Mouse (Mus musculus): ENCODE results near the gene Meiob. TPM values are rescaled to one million over a fixed set of nuclear protein-coding genes. Genes with fewer than 3 reads are reported as not detected.

Gene Meiob
- polyA plus RNA-seq, 1 experiment, result 4.7 TPM

- TF ChIP-seq POLR2A (IDR thresholded peaks at IDR 0.05; ENCODE audit: control insufficient read depth, low read depth, low read length) (no peak), CTCF (IDR thresholded peaks at IDR 0.05; ENCODE audit: control insufficient read depth, insufficient read depth, insufficient replicate concordance, low read depth, low read length) (no peak)
- Histone ChIP-seq H3K4me1 (ENCODE audit: control insufficient read depth, insufficient read depth, low read length) (no peaks in the 10 kb centered on the region), H3K27ac (ENCODE audit: control insufficient read depth, insufficient read depth, low read depth, low read length) (no peak overlapping the region), H3K36me3 (ENCODE audit: control insufficient read depth, insufficient read depth, low read length) (no peaks in the 10 kb centered on the region), H3K27me3 (ENCODE audit: control insufficient read depth, insufficient read depth, low read length) (no peaks in the 10 kb centered on the region), H3K4me3 (ENCODE audit: control insufficient read depth, low read depth, low read length) (no peak overlapping the region)
These were observed 17.5 kb downstream of the Meiob start for GRCm38 (mm10) chr17:24821351-24822280.

- Histone ChIP-seq H3K27me3 (ENCODE audit: control insufficient read depth, insufficient read depth, low read length) (no peaks in the 10 kb centered on the region), H3K4me3 (ENCODE audit: control insufficient read depth, low read depth, low read length) (no peak within 1 kb of the TSS), H3K4me1 (ENCODE audit: control insufficient read depth, insufficient read depth, low read length) (no peaks in the 10 kb centered on the region; the same call in 1 of the 2 replicates), H3K36me3 (ENCODE audit: control insufficient read depth, insufficient read depth, low read length) (no peaks in the 10 kb centered on the region), H3K27ac (ENCODE audit: control insufficient read depth, insufficient read depth, low read depth, low read length) (no peak within 1 kb of the TSS)
- TF ChIP-seq CTCF (IDR thresholded peaks at IDR 0.05; ENCODE audit: control insufficient read depth, insufficient read depth, insufficient replicate concordance, low read depth, low read length) (no peak), POLR2A (IDR thresholded peaks at IDR 0.05; ENCODE audit: control insufficient read depth, low read depth, low read length) (no peak)
These were observed 35.8 kb downstream of the Meiob start, which contains the start of gene Hagh for GRCm38 (mm10) chr17:24839842-24840241. Gene Hagh (plus strand): TSS chr17:24840143.

- Histone ChIP-seq H3K27me3 (ENCODE audit: control insufficient read depth, insufficient read depth, low read length) (no peaks in the 10 kb centered on the region), H3K4me1 (ENCODE audit: control insufficient read depth, insufficient read depth, low read length) (no peaks in the 10 kb centered on the region; the same call in 1 of the 2 replicates), H3K4me3 (ENCODE audit: control insufficient read depth, low read depth, low read length) (no peak overlapping the region), H3K27ac (ENCODE audit: control insufficient read depth, insufficient read depth, low read depth, low read length) (no peak overlapping the region), H3K36me3 (ENCODE audit: control insufficient read depth, insufficient read depth, low read length) (no peaks in the 10 kb centered on the region)
- TF ChIP-seq CTCF (IDR thresholded peaks at IDR 0.05; ENCODE audit: control insufficient read depth, insufficient read depth, insufficient replicate concordance, low read depth, low read length), result no peak
- TF ChIP-seq POLR2A (IDR thresholded peaks at IDR 0.05; ENCODE audit: control insufficient read depth, low read depth, low read length), result no peak
These were observed 36.3 kb downstream of the Meiob start for GRCm38 (mm10) chr17:24840341-24840740.

GRCm38 (mm10) chr17:24841133-24841532 lies 37.0 kb downstream of the Meiob start:
- Histone ChIP-seq H3K4me1 (ENCODE audit: control insufficient read depth, insufficient read depth, low read length) (no peaks in the 10 kb centered on the region; the same call in 1 of the 2 replicates), H3K27me3 (ENCODE audit: control insufficient read depth, insufficient read depth, low read length) (no peaks in the 10 kb centered on the region), H3K27ac (ENCODE audit: control insufficient read depth, insufficient read depth, low read depth, low read length) (no peak overlapping the region), H3K4me3 (ENCODE audit: control insufficient read depth, low read depth, low read length) (no peak overlapping the region), H3K36me3 (ENCODE audit: control insufficient read depth, insufficient read depth, low read length) (no peaks in the 10 kb centered on the region)
- TF ChIP-seq CTCF (IDR thresholded peaks at IDR 0.05; ENCODE audit: control insufficient read depth, insufficient read depth, insufficient replicate concordance, low read depth, low read length), result no peak

GRCm38 (mm10) chr17:24842631-24843030 lies 38.5 kb downstream of the Meiob start:
- TF ChIP-seq POLR2A (IDR thresholded peaks at IDR 0.05; ENCODE audit: control insufficient read depth, low read depth, low read length), result no peak
- peak; percentile 23; the same call in 1 of the 2 replicates for TF ChIP-seq CTCF (IDR thresholded peaks at IDR 0.05; ENCODE audit: control insufficient read depth, insufficient read depth, insufficient replicate concordance, low read depth, low read length)
- H3K4me1 ChIP-seq (ENCODE audit: control insufficient read depth, insufficient read depth, low read length), result no peaks in the 10 kb centered on the region; the same call in 1 of the 2 replicates
- no peaks in the 10 kb centered on the region for H3K36me3 ChIP-seq (ENCODE audit: control insufficient read depth, insufficient read depth, low read length)
- no peak overlapping the region for H3K27ac ChIP-seq (ENCODE audit: control insufficient read depth, insufficient read depth, low read depth, low read length)
- no peaks in the 10 kb centered on the region for H3K27me3 ChIP-seq (ENCODE audit: control insufficient read depth, insufficient read depth, low read length)
- H3K4me3 ChIP-seq (ENCODE audit: control insufficient read depth, low read depth, low read length), result no peak overlapping the region

GRCm38 (mm10) chr17:24844525-24844924 lies 40.4 kb downstream of the Meiob start:
- TF ChIP-seq POLR2A (IDR thresholded peaks at IDR 0.05; ENCODE audit: control insufficient read depth, low read depth, low read length) (no peak), CTCF (IDR thresholded peaks at IDR 0.05; ENCODE audit: control insufficient read depth, insufficient read depth, insufficient replicate concordance, low read depth, low read length) (no peak)
- H3K4me3 ChIP-seq (ENCODE audit: control insufficient read depth, low read depth, low read length), result no peak overlapping the region
- no peaks in the 10 kb centered on the region for H3K27me3 ChIP-seq (ENCODE audit: control insufficient read depth, insufficient read depth, low read length)
- no peak overlapping the region; the same call in 1 of the 2 replicates for H3K27ac ChIP-seq (ENCODE audit: control insufficient read depth, insufficient read depth, low read depth, low read length)
- H3K4me1 ChIP-seq (ENCODE audit: control insufficient read depth, insufficient read depth, low read length), result no peaks in the 10 kb centered on the region; the same call in none of the 2 replicates
- H3K36me3 ChIP-seq (ENCODE audit: control insufficient read depth, insufficient read depth, low read length), result no peaks in the 10 kb centered on the region

- no peak for TF ChIP-seq POLR2A (IDR thresholded peaks at IDR 0.05; ENCODE audit: control insufficient read depth, low read depth, low read length)
- TF ChIP-seq CTCF (IDR thresholded peaks at IDR 0.05; ENCODE audit: control insufficient read depth, insufficient read depth, insufficient replicate concordance, low read depth, low read length), result no peak
- H3K27ac ChIP-seq (ENCODE audit: control insufficient read depth, insufficient read depth, low read depth, low read length), result no peak overlapping the region
- no peaks in the 10 kb centered on the region; the same call in none of the 2 replicates for H3K4me1 ChIP-seq (ENCODE audit: control insufficient read depth, insufficient read depth, low read length)
- no peak overlapping the region for H3K4me3 ChIP-seq (ENCODE audit: control insufficient read depth, low read depth, low read length)
- H3K36me3 ChIP-seq (ENCODE audit: control insufficient read depth, insufficient read depth, low read length), result no peaks in the 10 kb centered on the region
- H3K27me3 ChIP-seq (ENCODE audit: control insufficient read depth, insufficient read depth, low read length), result no peaks in the 10 kb centered on the region
These were observed 43.3 kb downstream of the Meiob start for GRCm38 (mm10) chr17:24847386-24847785.
